Mouse (Mus musculus): ENCODE results near the gene Lypd1. TPM values are rescaled to one million over a fixed set of nuclear protein-coding genes. Genes with fewer than 3 reads are reported as not detected.

Lypd1 gene
- not detected for total RNA-seq (2023)

DNA sequence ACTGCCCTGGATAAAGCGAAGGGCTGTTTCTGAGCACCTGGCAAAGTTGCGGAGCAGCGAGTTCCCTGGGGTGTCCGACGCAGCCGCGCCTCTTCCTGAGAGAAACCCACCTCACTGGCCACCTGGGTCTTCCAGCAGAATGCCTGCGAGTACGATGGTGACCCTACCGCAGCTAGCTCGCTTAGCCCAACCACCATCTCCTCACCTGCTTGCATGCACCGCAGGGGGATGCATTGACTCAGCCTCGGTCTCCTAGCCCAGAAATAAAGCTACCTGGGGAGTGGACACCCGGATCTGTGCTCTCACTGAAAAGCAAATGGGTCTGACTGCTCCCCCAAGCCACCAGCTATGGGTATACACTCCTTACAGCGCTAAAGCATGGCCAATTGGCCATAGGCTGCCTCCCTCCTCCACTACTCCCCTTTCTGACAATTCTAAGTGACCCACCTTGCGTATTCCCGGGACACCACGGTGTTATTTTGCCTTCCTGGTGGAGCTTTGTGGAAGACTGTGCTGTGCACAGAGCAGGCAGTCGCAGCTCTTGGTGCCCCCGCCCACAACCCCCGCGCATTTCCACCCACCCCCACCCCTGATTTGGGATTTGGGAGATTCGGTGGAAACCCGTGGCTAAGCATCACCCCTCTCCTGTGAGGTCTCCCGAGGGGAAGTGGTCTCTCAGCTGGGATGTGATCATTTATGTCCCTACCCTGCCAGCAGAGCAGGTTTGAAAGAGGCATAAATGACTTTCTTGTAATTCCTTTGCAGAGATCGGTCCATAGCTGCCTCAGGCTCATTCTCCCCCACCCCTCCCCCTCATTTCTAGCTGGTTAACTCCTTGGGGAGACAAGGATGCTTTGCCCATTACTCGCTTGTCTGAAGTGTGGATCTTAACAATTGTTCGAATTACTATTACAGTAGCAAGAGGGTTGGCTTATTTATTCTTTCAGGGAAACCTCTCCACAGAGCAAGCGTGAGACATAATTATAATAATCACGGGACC is at the start of gene Lypd1:
Lypd1 (minus strand) TSS at position 501 of the 1,000 bp plus-strand sequence.

Other genes with a start within 250 kb of the Lypd1 start
- not detected for gene Gpr39, start 236.1 kb downstream of the Lypd1 start, total RNA-seq (2023)

Measured in CD8-positive naive resting alpha-beta T cell, adult 57 days (primary cell).